Mouse (Mus musculus) adrenal gland, adult 18-20 months (tissue): ENCODE data around the gene Slc25a30. TPM values are rescaled to one million over a fixed set of nuclear protein-coding genes. Genes with fewer than 3 reads are reported as not detected.
"Not testable (repeated sequence)": the region's sequence is repeated elsewhere in the genome, so short reads cannot be mapped to it uniquely, and the experiment has no call there.

ENCODE experiments used
- DNase-seq, 2 experiments: peaks; one replicate each; pipeline ENCODE4 v3.0.0; 2021 to 2022; ENCODE audit warnings: low spot score in 2 of 2
- long read RNA-seq, 2 experiments: library from polyadenylated mRNA; stranded (forward); transcript quantifications; one replicate each; pipeline ENCODE4 v2.0.0; 2021
- total RNA-seq, 2 experiments: library from RNA; stranded (reverse); gene quantifications; 1 replicate in 1 of 2; 2 replicates in 1 of 2; pipeline ENCODE4 v1.2.3; 2021

Gene Slc25a30
- 100 to 1,000 TPM in 1 of 2 experiments, 10 to 100 TPM in 1; 81.1 to 119 TPM for total RNA-seq
- long read RNA-seq, experiment 1, transcript Slc25a30-201 (10 exons, 3,588 nt): major isoform, 18 of 26 reads
- long read RNA-seq, experiment 1, partial matches to known transcripts: 7 of 26 reads
- long read RNA-seq, experiment 1, other reads (novel, unspliced or antisense): 1 of 26 reads
- long read RNA-seq, experiment 2, transcript Slc25a30-201 (10 exons, 3,588 nt): major isoform, 8 of 17 reads
- long read RNA-seq, experiment 2, partial matches to known transcripts: 3 of 17 reads
- long read RNA-seq, experiment 2, other reads (novel, unspliced or antisense): 6 of 17 reads

DNA sequence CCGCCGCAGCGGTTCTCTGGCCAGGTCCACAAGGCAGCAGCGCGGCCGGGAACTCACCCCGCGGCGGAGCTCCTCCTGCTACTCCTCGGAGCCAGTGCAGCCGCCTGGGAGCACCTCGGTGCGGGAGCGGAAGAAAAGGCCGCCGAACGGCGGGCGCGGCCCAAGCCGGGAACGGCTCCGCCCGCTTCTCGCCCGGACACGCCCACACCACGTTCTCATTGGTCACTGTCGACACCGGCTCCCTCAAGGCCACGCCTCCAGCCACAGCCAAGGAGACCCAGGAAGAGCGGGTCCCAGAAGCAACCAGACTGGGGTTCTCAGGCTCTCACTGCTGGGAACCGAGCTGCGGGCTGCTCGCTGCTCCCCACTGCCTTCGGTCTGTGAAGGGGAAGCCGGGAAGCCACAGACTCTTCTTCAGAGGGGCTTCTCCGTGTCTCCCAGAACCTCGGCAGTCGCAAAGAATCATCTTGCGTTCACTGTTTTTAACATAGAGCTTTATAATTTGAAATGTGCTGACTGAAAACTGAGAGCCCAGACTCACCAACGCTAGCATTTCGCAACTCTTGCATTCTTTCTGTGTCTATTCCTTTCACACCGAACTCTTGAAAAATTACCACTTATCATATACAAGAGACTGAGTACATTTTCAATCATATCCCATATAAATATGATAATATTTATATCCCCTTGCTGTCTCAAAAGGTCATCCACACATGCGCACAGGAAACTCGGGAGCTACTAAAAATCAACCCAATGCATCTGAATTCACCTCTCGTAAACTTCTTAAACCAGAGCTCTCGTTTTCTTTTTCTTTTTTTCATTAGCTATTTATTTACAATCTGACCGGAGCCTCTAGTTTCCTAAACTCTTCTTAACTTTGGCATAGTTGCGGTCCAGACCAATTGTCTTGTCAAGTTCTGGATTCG is at the start of gene Slc25a30:
Gene Slc25a30 (minus strand): TSS at position 170 of the 926 bp plus-strand sequence.
- peak; percentile 98 to 99 for DNase-seq

GRCm38 (mm10) chr14:75836579-75836978 is 49.7 kb upstream of the Slc25a30 start:
- no peak for DNase-seq

- peak; percentile 57 to 58 for DNase-seq
These were observed 48.0 kb upstream of the Slc25a30 start for GRCm38 (mm10) chr14:75834739-75835381.

DNA sequence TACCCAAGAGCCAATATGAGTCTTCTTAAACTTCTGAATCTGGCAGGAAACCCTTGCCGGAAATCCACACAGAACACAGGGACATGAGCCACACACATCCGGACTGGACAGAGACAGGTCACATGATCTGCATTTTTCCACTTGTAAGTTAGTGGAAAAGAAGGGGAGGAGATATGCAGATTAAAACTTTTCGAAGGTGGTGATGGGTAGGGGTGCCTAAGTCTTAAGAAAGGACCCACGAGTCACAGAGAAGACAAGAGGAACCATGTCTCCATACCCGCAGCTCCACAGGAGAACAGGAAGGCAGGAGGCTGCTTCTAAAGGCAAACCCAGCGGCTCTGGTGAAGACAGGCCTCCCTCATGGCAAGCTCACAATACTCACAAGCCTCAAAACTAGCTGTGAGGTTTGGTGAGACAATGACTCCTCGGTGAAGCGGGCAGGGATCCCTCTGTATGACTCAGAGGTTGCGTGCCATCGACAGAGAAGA is 47.5 kb upstream of the Slc25a30 start:
- DNase-seq: peak; percentile 51 to 58

GRCm38 (mm10) chr14:75833546-75834250 is 46.9 kb upstream of the Slc25a30 start:
- DNase-seq: peak in 1 of 2 experiments; percentile 38

DNA sequence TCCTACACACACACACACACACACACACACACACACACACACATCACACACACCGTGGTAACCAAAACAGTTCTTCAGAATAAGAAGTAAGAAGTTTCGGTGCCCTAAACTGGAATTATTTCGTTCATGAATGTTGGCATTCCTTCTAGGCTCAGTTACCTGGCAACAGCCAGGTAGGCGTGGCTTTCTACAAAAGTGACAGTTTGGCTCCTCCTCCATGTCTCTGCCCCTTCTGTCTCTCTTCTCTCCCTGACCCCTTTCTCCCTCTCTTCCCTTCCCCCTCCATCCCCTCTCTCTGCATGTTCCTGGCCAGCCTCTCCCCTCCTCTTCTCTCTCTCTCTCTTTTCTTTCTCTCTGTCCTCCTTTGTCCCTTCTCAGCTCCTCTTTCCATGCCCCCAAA is 46.1 kb upstream of the Slc25a30 start:
- no peak for DNase-seq

DNA sequence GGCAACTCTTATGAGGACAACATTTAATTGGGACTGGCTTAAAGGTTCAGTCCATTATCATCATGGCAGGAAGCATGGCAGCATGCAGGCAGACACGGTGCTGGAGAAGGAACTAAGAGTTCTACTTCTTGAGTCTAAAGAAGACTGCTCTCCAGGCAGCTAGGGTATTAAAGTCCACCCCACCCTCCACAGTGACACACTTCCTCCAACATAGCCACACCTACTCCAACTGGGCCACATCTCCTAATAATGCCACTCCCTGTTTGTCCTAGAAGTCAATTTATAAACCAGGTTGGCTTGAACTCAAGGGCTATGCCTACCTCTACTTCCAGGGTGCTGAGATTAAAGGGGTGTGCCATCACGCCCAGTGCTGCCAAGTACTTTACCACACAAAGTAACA is 45.2 kb upstream of the Slc25a30 start:
- DNase-seq: no peak

DNA sequence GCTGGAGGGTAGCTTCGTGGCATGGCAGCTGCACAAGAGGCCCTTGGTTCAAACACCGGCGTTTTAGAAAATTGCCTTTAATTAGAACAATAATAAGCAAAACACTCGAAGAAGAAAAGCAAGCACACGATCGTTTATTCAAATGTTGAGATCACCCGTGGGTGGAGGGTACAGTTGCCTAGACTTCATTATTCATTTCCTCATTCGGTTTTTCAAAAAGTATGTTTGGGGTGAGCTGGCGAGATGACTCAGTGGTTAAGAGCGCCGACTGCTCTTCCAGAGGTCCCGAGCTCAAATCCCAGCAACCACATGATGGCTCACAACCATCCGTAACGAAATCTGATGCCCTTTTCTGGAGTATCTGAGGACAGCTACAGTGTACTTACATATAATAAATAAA is 43.0 kb upstream of the Slc25a30 start:
- DNase-seq: not testable (repeated sequence)

DNA sequence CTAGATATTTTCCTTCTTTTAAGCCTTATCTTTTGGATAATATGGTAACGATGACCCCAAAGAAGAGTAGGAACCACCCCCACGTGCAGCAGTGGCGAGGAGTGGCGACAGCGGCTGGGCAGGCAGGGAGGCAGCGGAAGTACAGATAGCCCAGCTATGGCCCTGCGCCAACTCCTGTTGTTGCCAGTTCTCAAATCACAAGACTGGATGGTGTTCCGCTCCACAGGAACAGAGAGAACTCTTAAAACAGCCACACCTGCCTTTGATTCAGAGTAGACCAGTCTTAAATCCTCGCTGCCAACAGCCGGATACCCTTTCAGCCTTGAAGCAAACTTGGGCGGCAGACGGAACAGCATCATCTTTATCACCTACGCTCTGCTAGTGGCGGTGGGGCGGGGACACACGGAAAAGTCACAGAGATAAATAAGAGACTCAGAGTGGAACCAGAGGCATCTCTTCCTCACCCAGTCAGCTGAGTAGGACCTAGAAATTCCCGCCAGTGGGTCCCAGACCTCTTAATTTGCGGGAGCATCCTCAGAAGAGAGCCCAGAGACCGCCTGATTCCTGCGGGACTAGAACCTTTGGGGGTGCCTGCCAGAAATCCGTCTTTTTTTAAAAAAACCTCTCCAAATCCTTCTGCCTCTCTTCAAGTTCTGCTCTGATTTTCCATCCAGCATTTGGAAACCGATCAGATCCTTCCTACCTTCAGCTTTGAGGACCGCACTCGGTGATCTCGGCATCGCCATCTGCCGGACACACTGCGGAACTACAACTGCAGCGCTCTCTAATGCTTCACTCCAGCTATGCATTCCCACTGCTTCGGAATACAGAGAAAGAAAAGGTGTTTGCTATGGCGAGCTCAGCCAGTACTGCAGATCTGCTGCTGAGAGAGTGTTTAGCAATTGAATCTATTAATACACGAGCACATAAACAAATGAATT is 42.3 kb upstream of the Slc25a30 start:
- peak; percentile 86 to 94 for DNase-seq

GRCm38 (mm10) chr14:75828221-75828620 is 41.4 kb upstream of the Slc25a30 start:
- no peak for DNase-seq

DNA sequence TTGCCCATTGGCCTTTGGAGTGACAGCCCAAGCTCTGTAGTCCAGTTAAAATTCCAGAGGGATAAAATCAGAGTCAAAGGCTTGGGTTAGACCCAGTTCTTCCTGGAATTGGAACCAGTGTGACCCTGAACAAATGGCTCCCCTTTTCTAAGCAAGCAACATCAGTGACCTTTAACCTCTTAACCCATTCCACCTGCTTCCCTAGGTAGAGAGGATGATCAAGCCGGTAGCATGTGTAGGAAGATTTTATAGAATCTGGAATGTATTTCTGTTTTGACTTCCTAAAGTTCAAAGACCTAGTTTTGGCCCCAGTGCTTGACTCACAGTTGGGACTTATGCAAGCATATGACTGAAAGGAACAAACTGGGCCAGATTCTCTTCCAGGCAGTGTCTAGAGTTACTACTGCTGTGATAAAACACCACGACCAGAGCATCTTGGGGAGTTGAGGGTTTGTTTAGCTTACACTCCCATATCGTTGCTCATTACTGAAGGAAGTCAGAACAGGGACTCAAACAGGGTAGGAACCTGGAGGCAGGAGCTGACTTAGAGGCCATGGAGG is 40.1 kb upstream of the Slc25a30 start:
- no peak for DNase-seq

- no peak for DNase-seq
These were observed 33.2 kb upstream of the Slc25a30 start for GRCm38 (mm10) chr14:75820007-75820406.

- no peak for DNase-seq
These were observed 32.5 kb upstream of the Slc25a30 start for GRCm38 (mm10) chr14:75819341-75819740.

- no peak for DNase-seq
These were observed 31.7 kb upstream of the Slc25a30 start for GRCm38 (mm10) chr14:75818528-75818927.

DNA sequence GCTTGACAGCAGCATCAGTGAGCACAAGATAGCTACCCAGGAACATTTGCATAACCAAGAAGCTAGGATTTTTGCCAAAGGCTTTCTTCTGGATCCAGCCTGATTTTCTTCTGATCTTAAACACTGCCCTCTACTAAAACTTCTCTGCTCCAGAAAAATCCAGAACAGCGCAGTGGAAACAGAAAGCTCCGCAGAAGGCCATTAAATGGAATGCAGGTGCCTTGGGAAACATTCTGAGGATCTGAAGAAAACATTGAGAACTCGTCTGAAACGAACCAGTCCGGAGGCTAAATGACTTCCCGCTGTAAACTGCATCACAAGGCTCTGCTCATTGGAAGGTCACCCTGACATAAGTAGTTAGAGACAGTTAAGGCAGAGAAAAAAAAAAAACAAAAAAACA is 23.1 kb upstream of the Slc25a30 start:
- no peak for DNase-seq

GRCm38 (mm10) chr14:75807800-75808199 is 21.0 kb upstream of the Slc25a30 start:
- DNase-seq: peak; percentile 52 to 68

DNA sequence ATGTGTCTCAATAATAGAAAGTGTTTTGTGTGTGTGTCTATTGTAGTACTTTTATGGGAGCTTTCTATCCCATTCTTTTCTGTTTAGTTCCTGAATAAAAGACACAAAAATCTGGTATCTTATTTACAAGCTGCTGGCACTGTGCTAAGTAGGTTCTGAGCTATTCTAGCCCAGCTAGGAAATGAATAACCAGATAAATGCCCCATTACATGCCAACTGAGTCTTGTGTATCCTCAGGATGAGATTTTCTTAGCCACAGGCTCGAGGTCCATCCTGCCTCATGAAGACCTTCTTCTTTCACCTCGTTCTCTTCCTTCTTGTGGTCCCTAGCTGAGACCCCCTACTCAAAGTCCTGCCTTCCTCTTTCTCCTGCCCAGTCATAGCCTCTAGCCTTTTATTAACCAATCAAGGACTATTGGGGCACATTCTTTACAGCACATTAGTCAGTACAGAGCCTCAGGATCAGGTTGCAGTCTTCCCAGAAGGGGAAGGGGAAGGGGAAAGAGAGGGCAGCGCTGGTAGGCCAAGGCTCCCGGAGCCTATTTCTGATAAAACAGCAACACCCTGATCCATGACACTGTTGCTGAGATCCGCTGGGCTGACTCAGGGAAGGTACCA is 11.0 kb upstream of the Slc25a30 start:
- DNase-seq: no peak

DNA sequence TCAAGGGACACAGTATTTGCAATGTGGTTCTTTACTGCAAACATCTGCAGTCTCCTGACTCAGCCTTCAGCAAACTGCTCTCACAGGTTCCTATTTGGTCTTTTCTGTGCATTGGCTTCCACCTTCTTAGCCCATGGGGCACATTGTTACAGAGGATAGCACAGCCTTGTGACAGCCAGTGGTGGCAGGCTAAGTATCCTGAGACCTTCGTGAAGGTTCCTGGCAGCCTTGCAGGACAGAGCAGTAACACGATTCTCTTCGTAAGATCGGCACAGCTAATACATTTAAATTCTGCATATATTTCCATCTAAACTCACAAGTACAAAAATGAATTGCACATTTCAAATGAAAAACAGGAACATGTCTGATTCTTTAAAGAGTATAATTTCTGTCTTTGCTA is 9.1 kb upstream of the Slc25a30 start:
- no peak for DNase-seq

- DNase-seq: no peak
These were observed 7.9 kb upstream of the Slc25a30 start for GRCm38 (mm10) chr14:75794726-75795125.
